Mouse (Mus musculus) T-helper 2 cell (primary cell): ENCODE measurements around the gene Ybx3.

Experiments used
- in situ Hi-C: fragments of 300-600 bp; cut with MboI, MseI; formaldehyde crosslinking; loops from one replicate; pipeline ENCODE4 v1.15.1; 2025; ENCODE audit warnings: high pct_unique_total_duplicates

Ybx3 gene

DNA sequence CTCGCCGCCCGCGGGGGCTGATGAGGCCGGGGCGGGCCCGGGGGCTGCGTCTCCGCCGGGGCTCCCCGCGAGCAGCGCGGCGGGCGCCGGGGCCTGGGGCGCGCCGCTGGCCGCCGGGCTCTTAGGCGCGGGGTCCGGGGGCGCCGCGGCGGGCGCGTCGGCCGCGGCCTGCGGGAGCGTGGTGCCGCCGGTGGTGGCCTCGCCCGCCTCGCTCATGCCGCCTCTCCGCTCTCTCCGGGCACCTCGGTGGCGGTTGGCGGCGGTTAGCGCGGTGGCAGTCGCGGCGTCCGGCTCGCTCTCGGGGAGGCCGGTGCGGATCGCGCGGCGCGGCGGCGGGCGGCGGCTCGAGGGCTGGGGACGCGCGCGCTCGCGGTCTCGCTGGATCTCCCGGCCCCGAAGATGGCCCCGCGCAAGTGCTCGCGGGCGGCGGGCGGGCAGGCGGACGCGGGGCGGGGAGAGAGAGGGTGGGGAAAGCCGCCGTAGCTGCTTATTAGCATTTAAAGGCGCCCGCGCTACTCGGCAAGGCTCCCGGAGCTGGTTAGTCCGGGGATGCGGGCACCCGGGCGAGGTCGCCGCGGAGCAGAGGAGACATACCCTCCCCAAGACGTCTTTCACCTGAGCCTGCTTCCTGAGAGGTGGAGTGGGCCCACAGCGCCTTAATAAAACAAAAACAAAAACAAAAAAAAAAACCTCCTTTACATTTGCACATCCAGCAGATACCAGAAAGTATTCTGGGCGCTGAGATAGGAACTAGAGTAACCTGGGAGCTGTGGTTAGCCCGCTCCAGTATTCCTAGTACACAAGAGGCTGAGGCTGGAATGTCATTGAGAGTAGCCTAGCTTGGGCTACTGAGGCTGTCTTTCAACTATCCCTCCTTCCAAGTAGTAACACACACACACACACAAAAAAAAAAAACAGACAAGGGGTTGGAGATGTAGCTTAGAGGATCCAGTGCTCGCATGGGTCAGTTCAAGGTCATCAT lies at the start of gene Ybx3:
Gene Ybx3, minus strand, starts transcription at position 437 of the 982 bp plus-strand sequence.
- in situ Hi-C loops, result loop anchor here (10.0 kb wide), 1 partner anchor 1716 kb away; the partner anchor contains the start of gene Smim10l1

DNA sequence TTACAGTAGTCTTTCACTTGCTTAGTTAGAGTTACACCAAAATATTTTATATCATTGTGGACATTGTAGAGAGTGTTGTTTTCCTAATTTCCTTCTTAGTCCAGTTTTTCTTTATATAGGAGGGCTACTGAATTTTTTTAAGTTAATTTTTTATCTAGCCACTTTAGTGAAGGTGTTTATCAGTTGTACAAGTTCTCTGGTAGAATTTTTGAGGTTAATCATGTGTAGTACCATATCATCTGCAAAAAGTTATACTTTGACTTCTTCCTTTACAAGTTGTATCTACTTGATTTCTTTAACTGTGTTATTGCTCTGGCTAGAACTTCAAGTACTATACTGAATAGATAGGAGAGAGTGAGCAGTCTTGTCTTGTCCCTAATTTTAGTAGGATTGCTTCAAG lies 48.4 kb upstream of the Ybx3 start:
- in situ Hi-C loops, result no loop called here

DNA sequence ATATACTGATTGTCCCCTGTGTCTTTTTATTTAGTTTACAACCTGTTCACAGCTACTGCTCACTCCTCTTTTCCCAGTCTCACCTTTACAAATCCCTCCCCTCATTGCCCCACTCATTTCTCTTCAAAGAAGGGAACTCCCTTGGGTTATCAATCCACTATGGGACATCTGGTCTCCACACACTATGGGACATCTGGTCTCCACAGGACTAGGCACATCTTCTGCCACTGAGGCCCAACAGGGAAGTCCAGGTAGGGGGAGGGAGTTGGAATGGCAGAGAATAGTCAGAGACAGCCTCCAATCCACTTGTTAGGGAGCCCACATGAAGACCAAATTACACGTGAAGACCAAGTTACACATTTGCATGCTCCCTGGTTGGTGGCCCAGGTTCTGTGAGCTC lies 45.8 kb upstream of the Ybx3 start:
- in situ Hi-C loops, result no loop called here

DNA sequence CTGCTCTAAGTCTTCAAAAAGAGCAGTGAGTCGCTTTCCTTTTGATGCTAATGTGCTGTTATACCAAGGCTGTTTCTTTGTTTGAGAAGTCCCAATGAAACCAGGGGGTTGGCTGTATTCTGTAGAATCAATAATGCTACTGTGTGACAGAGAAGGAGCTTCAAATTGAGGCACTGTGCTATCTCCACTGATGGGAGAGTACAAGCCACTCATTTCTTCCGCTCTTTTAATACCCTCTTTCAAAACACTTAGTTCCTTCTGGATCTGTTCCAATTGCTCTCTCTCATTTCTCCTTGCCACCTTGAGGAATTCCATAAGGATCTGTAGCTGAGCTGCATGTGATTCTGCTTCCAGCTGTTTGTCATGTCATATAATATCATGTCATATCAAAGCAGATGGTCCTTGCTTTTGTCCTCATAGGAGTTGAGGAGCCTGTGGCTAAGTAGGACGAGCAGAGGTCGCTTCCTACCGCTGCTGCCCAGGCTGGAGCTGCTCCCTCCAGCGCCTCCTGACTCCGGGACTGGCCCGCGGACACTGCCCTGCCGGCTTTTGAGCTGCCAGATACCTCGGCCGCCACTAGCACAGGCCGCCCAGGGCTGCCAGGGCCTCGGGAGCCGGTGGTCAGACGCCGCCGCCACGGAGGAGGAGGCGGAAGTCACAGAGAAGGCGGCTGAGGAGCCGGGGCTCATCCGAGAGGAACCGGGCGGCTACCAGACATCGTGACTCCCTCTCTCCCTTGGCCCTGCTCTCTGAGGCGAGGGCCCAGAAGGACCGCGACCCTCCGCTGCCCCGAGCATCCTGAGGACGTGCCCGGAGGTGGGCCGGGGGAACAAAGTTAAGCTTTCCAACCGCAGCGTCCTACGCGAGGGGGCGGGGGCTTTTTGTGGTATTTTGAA lies 45.1 kb upstream of the Ybx3 start:
- in situ Hi-C loops, result no loop called here

DNA sequence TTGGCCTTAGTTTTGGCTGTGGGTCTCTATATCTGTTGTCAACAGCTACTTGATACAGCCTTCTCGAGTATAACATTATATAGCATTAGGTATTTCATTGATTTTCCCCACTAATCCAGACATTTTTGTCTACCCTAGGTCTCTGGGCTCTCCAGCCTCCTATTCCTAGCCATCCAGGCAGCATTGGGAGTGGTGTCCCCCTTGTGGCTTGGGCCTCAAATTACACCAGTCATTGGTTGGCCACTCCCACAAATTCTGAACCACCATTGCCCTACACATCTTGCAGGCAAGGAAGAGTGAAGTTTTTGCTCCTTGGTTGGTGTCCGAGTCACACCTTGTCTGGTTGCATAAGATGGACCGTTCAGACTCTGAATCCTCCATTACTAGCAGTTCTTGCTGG lies 33.3 kb upstream of the Ybx3 start:
- in situ Hi-C loops, result no loop called here

DNA sequence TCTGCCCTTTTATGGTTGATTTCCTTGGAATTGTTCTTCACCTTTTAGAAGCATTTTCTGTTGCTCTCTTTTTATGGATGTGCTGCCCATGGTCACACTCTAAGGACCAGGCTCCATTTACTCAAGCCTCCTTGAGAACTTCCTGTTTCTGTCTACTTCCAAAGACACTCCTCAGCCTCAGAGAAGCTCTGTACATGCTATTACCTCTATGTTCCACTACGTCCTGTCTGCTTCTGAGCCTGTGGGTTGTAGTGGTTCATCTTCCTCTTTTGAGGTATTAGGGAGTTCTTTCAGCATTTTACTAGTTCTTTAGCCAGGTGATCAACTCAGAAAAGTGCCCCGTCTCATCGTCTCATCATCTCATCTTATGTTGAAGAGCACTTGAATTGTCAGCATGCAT lies 31.3 kb upstream of the Ybx3 start:
- in situ Hi-C loops, result no loop called here

DNA sequence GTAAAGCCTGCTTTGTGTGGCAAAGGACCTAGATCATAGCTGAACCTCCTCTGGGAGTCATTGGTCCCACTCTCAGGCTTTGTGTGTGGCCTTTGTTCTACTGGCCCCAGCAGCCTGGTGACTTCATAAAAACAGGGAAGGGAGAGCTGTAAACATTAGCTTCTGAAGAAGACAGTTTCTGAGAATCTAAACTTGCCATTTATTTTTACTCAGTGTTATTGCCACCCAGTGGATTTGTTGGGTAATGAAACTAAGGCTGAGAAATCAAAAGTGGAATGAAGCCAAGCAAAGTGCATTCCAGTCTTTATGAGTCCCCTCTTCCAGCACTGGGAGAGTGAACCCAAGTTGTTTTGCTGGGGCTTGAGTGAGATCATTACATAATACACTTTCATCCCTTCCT lies 30.5 kb upstream of the Ybx3 start:
- in situ Hi-C loops, result no loop called here

DNA sequence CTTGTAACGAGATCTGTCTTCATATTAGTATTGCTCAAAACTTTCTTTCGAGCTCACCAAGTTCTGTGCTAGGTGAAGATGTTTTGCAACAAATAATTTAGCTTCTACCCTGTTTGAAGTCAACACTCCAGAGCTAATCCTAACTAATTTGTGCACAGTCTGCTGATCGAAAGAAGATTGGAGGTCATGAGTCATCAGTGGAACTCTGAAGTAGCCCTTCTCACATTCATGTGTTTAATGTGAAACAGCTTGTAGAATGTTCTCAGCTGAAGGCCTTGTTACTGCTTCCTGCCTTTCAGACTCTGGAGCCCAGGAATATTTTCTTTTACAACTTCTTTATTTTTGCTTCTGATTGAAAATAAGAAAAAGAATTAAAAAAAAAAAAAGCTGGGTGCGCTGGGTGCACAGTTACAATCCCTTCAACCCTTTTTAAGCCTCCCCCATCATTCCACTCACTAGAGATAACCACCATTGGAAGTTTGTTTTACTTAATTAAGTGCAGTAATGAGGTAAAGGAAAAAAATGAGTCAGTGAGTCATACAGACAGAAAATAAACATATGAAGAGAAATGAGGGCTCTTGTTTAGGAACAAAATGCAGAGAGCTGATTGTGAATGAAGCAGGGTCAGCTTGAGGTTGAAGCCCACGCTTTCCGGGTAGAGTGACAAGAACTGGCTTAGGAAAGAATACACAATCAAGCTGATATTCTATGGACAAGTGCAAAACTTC lies 23.0 kb upstream of the Ybx3 start:
- in situ Hi-C loops, result no loop called here

DNA sequence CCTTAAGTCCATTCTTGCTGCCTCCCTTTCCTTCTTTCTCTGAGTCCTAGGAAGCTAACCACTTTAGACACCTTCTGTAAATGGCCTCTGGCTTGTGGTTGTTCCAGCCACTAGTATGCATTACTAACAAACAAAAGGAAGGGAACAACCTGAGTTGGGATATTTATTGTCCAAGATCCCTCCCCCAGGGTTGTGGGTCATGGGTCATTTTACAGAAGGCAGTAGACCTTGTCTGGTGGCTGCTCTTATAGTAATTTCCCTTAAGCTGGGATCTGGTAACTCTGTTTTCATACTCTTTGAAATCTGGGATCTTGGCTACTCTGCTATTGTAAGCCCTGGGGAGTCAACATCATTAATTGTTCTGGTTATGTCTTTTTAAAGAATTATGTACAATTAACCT lies 18.7 kb upstream of the Ybx3 start:
- in situ Hi-C loops, result no loop called here

DNA sequence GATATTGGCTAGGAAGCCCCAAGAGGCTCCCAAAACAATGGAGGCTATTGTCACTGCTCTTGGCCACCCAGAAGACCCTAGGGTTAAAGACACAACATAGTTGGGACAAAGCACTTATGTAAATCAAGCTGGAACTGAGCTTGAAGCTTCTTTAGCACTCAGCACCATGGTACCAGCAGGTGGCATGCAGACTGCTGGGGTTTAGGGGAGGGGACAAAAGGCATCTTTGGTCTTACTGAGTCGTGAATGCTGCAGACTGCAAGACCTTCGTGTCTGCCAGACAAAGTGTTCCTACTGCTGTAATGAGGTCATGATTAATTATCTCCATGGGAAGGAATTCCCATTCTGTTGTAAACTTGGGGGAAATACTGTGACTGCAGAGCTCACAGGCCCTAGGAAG lies 17.6 kb upstream of the Ybx3 start:
- in situ Hi-C loops, result no loop called here

DNA sequence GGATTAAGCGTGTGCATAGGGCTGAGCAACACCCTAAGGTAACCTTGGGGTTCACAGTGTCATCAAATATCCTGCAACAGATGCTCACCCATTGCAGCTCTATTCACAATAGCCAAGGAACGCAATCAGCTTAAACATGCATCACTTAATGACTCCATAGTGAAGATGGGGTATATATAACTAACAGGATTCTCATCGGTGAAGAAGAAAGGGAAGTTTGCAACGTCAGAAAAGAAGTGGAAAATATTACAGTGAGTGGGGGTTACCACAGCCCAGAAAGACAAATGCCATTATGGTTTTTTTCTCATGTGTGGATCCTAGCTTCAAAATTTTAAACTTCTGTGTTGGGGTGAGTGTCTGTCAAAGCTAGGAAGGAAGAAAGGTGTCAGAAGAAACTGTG lies 16.9 kb upstream of the Ybx3 start:
- in situ Hi-C loops, result no loop called here

DNA sequence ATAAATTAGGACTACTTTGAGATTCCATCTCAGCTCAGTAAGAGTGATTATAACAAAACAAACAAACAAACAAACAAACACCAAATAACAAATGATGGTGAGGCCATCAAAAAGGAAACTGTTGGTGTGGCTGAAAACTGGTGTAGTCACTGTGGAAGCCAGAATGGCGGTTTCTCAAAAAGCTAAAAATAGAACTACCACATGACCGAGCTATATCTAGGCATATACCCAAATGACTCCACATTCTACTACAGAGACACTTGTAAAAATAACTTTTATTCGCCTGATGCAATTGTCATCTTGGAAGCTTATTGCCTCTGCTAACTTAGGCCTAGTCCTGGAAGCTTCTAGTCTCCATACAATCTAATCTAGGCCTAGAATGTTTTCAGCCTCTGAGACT lies 16.0 kb upstream of the Ybx3 start:
- in situ Hi-C loops, result no loop called here

DNA sequence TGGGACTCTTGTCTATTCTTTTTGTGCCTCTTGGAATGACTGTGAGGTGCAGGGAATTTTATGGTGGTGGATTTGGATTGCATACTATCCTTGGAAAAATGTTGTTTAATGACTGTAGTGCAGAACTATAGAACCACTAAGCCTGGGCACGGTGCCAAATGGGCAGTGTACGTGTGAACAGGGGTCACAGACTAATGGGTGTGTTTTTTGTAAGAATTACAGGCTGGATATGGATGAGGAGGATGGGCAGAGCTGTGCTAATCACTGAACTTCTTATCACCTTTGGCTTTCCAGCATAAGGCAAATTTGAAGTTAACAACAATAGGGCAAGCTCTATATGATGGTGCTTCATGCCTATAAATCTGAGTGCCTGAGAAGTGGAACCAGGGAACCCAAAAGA lies 14.8 kb upstream of the Ybx3 start:
- in situ Hi-C loops, result no loop called here

DNA sequence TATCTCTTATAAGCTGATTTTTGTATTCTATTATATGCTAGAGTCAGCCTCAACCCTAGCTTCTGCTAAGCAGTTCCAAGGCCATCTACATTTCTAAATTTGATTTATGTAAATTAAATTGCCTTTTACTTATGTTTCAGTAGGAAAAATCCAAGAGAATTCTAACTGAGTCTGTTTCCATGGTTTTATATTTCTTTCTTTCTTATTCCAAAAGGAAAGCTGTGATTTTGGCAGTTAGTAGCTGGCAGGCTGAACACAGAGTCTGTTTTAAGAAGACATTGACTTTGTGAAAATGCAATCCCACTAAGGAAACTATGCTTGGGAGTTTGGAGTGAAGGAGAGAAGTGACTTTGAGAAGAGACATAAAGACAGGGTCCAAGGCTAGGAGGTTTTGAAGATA lies 14.3 kb upstream of the Ybx3 start:
- in situ Hi-C loops, result no loop called here

DNA sequence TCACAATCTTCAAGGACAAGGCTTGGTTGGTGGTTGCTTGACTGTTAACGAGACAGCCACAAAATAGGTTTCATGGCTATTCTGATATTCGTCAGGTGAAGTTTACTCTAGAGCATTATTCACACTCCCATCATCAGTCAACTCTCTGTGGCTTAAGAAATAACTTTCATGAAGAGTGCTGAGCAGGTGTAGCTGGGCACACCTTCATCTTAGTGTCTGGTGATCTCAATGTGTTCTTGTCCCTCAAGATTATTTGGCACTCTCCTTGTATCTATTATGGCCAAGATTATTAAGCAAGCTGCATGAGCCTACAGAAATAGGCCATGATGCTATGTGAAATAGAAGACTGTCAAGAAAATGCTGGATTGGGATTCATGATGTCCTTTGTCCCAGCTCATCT lies 13.0 kb upstream of the Ybx3 start:
- in situ Hi-C loops, result no loop called here

DNA sequence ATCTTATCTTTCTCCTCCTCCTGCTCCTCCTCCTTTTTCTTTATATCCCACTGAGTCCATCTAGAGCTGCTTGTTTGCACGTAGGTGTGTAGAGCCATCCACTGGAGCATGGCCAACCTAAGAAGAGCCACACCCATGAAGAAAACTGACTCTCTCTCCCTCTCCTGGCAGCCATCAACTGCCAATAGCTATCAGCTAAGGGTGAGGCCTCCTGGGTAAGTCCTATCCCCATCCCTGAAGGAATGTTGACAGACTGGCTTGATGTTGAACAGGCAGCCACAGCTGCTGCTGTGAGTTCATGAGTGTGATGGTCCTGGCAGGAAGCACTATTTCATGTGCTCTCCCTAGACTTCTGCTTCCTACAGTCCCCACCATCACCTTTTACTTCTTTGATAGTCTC lies 8.4 kb upstream of the Ybx3 start:
- in situ Hi-C loops, result no loop called here

DNA sequence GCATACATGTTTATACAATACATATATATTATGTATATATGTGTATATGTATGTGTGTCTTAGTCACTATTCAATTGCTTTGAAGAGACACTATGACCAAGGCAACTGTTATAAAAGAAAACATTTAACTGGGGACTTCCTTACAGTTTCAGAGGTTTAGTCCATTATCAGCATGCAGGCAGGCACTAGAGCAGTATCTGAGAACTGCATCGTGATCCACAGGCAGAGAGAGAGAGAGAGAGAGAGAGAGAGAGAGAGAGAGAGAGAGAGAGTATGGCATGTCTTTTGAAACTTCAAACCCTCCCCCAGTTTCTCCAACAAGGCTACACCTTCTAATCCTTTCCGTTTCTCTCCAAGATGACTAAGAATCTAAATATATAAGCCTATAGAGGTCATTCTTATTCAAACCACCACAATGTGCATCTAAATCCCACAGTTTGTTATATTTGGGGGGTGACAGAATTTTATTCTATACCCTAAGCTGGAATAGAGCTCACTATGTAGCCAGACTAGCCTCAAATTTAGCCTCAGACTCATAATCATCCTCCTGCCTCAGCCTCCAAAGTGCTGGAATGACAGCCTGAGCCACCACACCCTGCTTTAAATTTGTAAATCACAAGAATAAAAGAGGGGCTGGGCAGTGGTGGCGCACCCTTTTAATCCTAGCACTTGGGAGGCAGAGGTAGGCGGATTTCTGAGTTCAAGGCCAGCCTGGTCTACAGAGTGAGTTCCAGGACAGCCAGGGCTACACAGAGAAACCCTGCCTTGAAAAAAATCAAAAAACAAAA lies 5.8 kb upstream of the Ybx3 start:
- in situ Hi-C loops, result no loop called here

DNA sequence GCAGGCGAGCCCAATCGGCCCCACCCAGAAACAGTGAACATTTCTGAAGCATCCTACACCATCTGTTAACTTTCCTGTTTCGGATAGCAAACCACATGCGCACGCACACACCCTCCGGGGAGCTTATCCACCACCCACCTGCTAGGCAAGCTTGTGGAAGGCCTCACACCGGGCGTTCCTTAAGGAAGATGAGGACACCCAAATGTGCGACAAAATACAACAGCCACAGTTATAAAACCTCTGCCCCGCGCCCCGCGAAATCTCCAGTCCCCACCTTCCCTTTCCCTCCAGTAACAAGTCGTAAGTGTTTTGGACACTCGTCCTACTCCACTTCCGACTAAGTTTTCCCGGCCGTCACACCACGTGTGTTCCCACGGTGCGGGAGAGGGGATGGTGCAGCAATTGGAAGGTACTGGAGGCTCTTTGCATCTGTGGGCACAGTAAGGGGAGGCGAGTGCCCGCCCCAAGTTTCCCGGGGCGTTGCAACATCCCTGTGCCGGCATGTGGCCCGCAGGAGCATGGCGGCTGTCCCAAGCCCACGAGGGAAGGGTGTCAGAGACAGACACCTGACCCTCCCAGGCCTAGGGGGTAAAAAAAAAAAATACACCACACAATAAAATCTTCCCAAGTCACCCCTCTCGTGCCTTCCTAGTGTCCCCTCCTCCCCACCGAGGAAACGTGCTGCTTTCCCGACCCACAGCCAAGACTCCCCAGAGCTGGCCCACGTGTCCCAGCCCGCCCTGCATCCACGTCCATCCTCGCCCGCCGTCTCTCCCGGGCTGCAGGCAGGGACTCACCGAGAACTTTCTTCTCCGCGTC lies 846 bp downstream of the Ybx3 start:
- in situ Hi-C loops, result loop anchor here (10.0 kb wide), 1 partner anchor 1717 kb away; the partner anchor contains the start of gene Smim10l1

DNA sequence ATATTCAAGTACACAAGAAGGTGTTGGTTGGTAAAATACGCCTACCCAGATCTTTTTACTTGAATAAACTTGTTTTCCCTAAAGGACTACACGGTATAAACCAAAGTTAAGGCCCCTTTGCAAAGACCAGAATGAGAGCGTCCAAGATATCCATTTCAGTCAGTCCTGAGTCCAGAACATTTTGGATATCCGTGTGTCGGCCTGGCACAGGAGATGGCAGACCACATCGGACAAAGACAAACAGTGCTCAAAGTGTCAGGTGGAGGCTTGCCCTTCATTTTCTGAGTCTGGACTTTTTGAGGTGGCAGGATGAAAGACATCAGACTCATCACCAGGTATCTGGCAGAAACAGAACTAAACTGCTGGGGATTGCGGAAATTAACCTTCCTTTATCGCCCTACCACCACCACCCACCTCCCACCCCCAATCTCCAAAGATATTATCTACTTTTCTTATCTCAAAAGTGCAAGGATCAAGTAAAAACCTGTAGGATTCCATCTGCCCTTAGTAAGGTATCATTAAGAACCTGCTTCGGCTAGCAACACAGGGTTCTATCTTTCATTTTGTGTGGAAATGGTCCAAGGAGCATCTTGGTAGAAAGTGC lies 1.8 kb downstream of the Ybx3 start:
- in situ Hi-C loops, result loop anchor here (10.0 kb wide), 1 partner anchor 1718 kb away; the partner anchor contains the start of gene Smim10l1
